Mouse (Mus musculus) limb, embryonic 14.5 days (tissue): ENCODE measurements around the gene Fam136a. TPM values are rescaled to one million over a fixed set of nuclear protein-coding genes. Genes with fewer than 3 reads are reported as not detected.
"Not testable (repeated sequence)": the region's sequence is repeated elsewhere in the genome, so short reads cannot be mapped to it uniquely, and the experiment has no call there.

Experiments
- ATAC-seq: fragments of 200-750 bp; cut with Nextera tagmentation; 2 replicates; pipeline ENCODE4 v1.8.0; 2017; ENCODE audit warnings: low read depth, moderate number of reproducible peaks, moderate TSS enrichment; ENCODE audit not compliant: low FRiP score
- DNase-seq: peaks from one replicate; pipeline ENCODE4 v3.0.0-alpha.2; 2015; ENCODE audit warnings: low spot score
- H3K27ac ChIP-seq: fragments of 300-500 bp; sonication (generic); replicated peaks from 2 replicates; pipeline ENCODE4 v1.5.1; 2014; ENCODE audit warnings: low read depth, mild to moderate bottlenecking, low read length, moderate library complexity, mixed read lengths
- H3K27me3 ChIP-seq: fragments of 300-500 bp; sonication (generic); 2 replicates; pipeline ENCODE4 v1.6.1; 2014; ENCODE audit warnings: low read length, mixed read lengths; ENCODE audit not compliant: control insufficient read depth, insufficient read depth
- H3K36me3 ChIP-seq: fragments of 300-500 bp; sonication (generic); 2 replicates; pipeline ENCODE4 v1.6.1; 2014; ENCODE audit warnings: mild to moderate bottlenecking, low read length, moderate library complexity, mixed read lengths; ENCODE audit not compliant: control insufficient read depth, insufficient read depth
- H3K4me1 ChIP-seq: fragments of 300-500 bp; sonication (generic); 2 replicates; pipeline ENCODE4 v1.6.1; 2014; ENCODE audit warnings: antibody characterized with exemption, low read length, mixed read lengths; ENCODE audit not compliant: control insufficient read depth, insufficient read depth
- H3K4me2 ChIP-seq: fragments of 300-500 bp; sonication (generic); replicated peaks from 2 replicates; pipeline ENCODE4 v1.6.1; 2014; ENCODE audit warnings: low read depth, mild to moderate bottlenecking, low read length, moderate library complexity; ENCODE audit not compliant: severe bottlenecking
- H3K4me3 ChIP-seq: fragments of 300-500 bp; sonication (generic); replicated peaks from 2 replicates; pipeline ENCODE4 v1.5.1; 2014; ENCODE audit warnings: low read length
- H3K9ac ChIP-seq: fragments of 300-500 bp; sonication (generic); 2 replicates; pipeline ENCODE4 v1.6.1; 2014; ENCODE audit warnings: mild to moderate bottlenecking, low read depth, low read length, moderate library complexity; ENCODE audit not compliant: severe bottlenecking
- H3K9me3 ChIP-seq: fragments of 300-500 bp; sonication (generic); 2 replicates; pipeline ENCODE4 v1.6.1; 2016; ENCODE audit warnings: low read length; ENCODE audit not compliant: control insufficient read depth
- POLR2A ChIP-seq: fragments of 200-500 bp; IDR thresholded peaks from 2 replicates; pipeline ENCODE4 v1.8.0; 2012; ENCODE audit warnings: inconsistent platforms, mild to moderate bottlenecking, moderate library complexity, borderline replicate concordance; ENCODE audit not compliant: insufficient read depth, insufficient read length; ENCODE audit errors: extremely low read depth
- WGBS: fragments of 180-500 bp; shearing (Covaris S2); extraction: QIAGEN DNeasy Blood & Tissue Kit; methylation state at CpG from one replicate; pipeline ENCODE4 v1.1.7; 2014; 5-methylcytosine and 5-hydroxymethylcytosine counted together
- polyA plus RNA-seq, 2 experiments: library from polyadenylated mRNA; depleted of rRNA in 1 of 2; stranded (reverse) in 1 of 2; unstranded in 1 of 2; fragments of >200 nt; fragmentation: Nextera tagmentation in 1 of 2; extraction: Ambion mirVana in 1 of 2; gene quantifications; 2 replicates each; pipeline versions ENCODE4 v1.2.1 to v1.2.3; 2012 to 2014

The Fam136a gene
- polyA plus RNA-seq, 2 experiments: 51.0 to 109 TPM

DNA sequence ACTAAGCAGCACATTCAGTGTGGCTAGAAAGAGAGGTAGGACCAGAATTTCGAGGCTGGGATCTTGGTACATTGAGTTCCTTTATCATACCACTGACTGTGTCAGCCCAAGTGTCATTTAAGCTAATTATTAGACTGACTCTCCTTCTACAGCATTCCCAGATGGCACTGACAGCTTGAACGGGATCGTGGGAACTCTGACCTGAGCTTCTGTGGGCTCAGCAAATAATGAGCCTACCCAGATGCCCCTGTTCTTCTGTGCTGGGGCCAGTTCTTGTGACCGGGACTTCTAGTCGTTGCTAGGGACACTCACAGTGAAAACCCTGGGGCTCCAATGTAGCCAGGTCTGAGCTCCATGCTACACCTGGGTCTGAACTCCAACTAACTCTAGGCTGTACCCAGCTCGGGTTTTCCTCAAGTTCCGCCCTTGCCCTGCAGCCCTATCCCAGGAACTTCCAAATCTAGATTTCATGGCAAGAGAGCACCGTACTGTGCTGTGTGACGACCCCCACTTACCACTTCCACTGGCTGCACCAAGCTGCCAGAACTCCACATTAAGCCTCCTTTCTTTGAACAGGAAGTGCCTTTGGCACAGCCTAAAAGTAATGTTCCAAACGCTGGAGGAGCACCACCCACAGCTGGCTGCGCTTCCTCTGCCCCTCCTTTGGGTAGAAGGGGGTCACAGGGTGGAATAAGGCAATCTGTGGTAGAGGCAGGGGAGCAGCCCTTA is 30.2 kb upstream of the Fam136a start:
- WGBS: 70% methylated on average over 11 of the region's 11 CpGs
- TF ChIP-seq POLR2A: no peak
- Histone ChIP-seq H3K4me1 (no peaks in the 10 kb centered on the region), H3K4me2 (no peak overlapping the region), H3K27me3 (no peaks in the 10 kb centered on the region), H3K27ac (no peak overlapping the region), H3K4me3 (no peak overlapping the region), H3K9me3 (no peaks in the 10 kb centered on the region), H3K36me3 (no peaks in the 10 kb centered on the region), H3K9ac (no peak overlapping the region)
- DNase-seq: no peak
- ATAC-seq: no peak

DNA sequence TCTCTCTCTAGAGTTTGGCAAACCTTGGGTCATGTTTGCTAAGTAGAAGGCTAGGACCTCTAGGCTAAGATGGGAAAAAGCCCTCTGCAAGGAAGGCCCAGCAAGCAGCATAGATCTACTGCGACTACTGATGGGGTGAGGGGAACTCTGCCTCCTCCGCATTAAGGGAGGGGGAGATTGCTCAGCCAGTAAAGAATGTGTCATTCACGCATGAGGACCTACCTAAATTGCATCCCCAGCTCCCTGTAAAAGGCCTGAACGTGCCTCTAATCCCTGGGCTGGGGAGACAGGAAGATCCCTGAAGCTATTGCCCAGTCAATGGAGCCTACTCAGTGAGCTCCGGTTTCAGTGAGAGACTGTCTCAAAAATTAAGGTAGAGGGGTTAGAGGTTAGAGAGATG is 29.6 kb upstream of the Fam136a start:
- no peak overlapping the region for H3K4me2 ChIP-seq
- ATAC-seq: no peak
- no peak for TF ChIP-seq POLR2A
- no peaks in the 10 kb centered on the region for H3K27me3 ChIP-seq
- no peak overlapping the region for H3K4me3 ChIP-seq
- H3K27ac ChIP-seq: no peak overlapping the region
- H3K9ac ChIP-seq: no peak overlapping the region
- H3K4me1 ChIP-seq: no peaks in the 10 kb centered on the region
- H3K9me3 ChIP-seq: no peaks in the 10 kb centered on the region
- H3K36me3 ChIP-seq: no peaks in the 10 kb centered on the region
- no peak for DNase-seq
- WGBS: 64% methylated on average over 5 of the region's 5 CpGs

DNA sequence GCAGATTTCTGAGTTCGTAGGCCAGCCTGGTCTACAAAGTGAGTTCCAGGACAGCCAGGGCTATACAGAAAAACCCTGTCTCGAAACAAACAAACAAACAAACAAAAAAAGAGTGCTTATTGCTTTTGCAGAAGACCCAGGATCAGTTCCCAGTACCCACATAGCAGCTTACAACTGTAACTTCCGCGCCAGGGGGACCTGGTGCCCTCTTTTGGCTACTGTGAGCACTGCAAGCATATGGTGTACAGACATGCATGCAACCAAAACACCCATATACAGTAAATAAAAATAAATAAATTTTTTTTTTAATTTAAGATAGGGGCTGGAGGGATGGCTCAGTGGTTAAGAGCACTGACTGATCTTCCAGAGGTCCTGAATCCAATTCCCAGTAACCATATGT is 29.1 kb upstream of the Fam136a start:
- not testable (repeated sequence) for H3K4me1 ChIP-seq, DNase-seq, H3K4me3 ChIP-seq, H3K27ac ChIP-seq, H3K36me3 ChIP-seq, H3K9me3 ChIP-seq, ATAC-seq, H3K27me3 ChIP-seq, H3K4me2 ChIP-seq, H3K9ac ChIP-seq
- 84% methylated on average over 4 of the region's 4 CpGs for WGBS

DNA sequence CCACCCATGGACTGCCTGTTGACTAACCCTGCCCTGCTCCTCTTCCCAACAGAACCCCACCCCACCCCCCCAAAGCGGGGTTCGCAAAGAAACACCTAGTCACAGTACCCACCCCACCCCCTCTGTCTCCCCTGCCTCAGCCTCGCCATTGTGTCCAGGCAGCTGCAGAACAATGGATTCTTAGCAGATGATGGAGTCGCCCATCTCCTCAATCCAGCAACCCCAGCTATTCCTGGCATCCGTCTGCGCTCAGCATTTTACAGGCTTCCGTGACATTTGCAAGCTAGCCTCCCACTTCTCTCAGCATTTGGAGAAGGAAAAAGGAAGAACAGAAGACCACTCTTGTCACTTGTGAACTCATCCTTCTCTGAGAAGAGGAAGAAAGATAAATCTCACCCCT is 21.8 kb upstream of the Fam136a start:
- H3K4me2 ChIP-seq: no peak overlapping the region
- no peak overlapping the region for H3K9ac ChIP-seq
- ATAC-seq (no peak), DNase-seq (no peak)
- H3K4me3 ChIP-seq: no peak overlapping the region
- no peaks in the 10 kb centered on the region for H3K36me3 ChIP-seq
- H3K27ac ChIP-seq: no peak overlapping the region
- no peaks in the 10 kb centered on the region for H3K9me3 ChIP-seq
- WGBS: 29% methylated on average over 7 of the region's 7 CpGs
- H3K27me3 ChIP-seq: no peaks in the 10 kb centered on the region
- H3K4me1 ChIP-seq: no peaks in the 10 kb centered on the region
- TF ChIP-seq POLR2A: no peak

DNA sequence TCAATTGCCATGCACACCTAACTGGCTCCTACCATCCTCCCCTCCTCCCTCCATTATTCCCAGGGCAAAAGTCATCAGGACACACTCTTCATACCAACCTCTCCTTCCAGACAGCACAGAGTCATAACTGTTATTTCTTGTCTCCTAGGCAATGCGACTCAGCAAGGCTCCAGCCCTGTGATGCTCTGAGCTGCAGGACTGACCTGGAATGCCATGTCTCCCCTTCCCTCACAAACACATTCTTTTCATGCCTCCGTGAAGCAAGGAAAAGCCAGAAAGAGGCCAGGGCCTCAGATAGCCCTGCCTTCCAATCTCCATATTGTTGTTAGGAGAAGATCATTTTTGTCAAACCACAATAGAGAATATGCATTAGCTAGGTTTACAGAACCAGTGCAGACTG is 19.4 kb upstream of the Fam136a start:
- no peaks in the 10 kb centered on the region for H3K27me3 ChIP-seq
- no peaks in the 10 kb centered on the region for H3K36me3 ChIP-seq
- H3K4me1 ChIP-seq: no peaks in the 10 kb centered on the region
- no peak overlapping the region for H3K9ac ChIP-seq
- ATAC-seq (no peak), DNase-seq (no peak)
- TF ChIP-seq POLR2A: no peak
- WGBS: 66% methylated on average over 2 of the region's 2 CpGs
- H3K9me3 ChIP-seq: no peaks in the 10 kb centered on the region
- no peak overlapping the region for H3K27ac ChIP-seq
- no peak overlapping the region for H3K4me2 ChIP-seq
- no peak overlapping the region for H3K4me3 ChIP-seq

DNA sequence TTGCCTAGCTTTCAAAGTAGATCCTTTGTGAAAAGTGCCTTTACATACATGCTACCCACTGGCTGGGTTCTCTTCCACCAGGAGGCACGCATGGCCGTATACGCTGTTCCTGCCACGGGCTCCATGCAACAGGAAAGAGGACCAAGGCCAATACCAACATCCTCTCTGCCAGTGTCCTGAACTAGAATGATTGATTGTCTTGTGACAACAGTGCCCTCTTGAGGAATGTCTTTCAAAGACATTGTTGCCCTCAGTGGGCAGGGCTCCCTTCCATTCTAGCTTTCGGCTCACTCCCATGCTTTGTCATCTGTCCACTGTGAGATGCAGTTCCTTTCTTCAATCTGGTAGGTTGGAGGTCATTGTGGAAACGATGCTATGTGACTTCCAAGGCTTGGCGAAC is 16.2 kb upstream of the Fam136a start:
- no peaks in the 10 kb centered on the region for H3K4me1 ChIP-seq
- no peak overlapping the region for H3K4me3 ChIP-seq
- no peak overlapping the region for H3K4me2 ChIP-seq
- no peaks in the 10 kb centered on the region for H3K36me3 ChIP-seq
- ATAC-seq (no peak), DNase-seq (peak; percentile 46)
- no peak overlapping the region for H3K9ac ChIP-seq
- no peaks in the 10 kb centered on the region for H3K27me3 ChIP-seq
- no peak overlapping the region for H3K27ac ChIP-seq
- TF ChIP-seq POLR2A: no peak
- H3K9me3 ChIP-seq: no peaks in the 10 kb centered on the region
- WGBS: 71% methylated on average over 7 of the region's 7 CpGs
